Mouse (Mus musculus) lung, adult 2 months (tissue): ENCODE data around the gene Xlr4c. TPM values are rescaled to one million over a fixed set of nuclear protein-coding genes. Genes with fewer than 3 reads are reported as not detected.
"Not testable (repeated sequence)": the region's sequence is repeated elsewhere in the genome, so short reads cannot be mapped to it uniquely, and the experiment has no call there.

Experiments
- DNase-seq: peaks from one replicate; pipeline ENCODE4 v3.0.0; 2022
- H3K4me1 ChIP-seq: fragments of 200-500 bp; 2 replicates; pipeline ENCODE4 v1.6.1; 2011; ENCODE audit warnings: low read length; ENCODE audit not compliant: control insufficient read depth, insufficient read depth
- H3K4me3 ChIP-seq: fragments of 200-500 bp; replicated peaks from 2 replicates; pipeline ENCODE3; 2011; ENCODE audit warnings: low read depth, mild to moderate bottlenecking, control low read depth, low read length; ENCODE audit errors: extremely low read depth
- CTCF ChIP-seq: fragments of 200-500 bp; IDR thresholded peaks from 2 replicates; pipeline ENCODE4 v1.5.1; 2011; ENCODE audit warnings: mild to moderate bottlenecking, low read length, control low read depth; ENCODE audit not compliant: insufficient read depth
- POLR2A ChIP-seq: fragments of 200-500 bp; IDR thresholded peaks from 2 replicates; pipeline ENCODE4 v1.6.1; 2011; ENCODE audit warnings: low read depth, mild to moderate bottlenecking, control low read depth, low read length, borderline replicate concordance; ENCODE audit errors: extremely low read depth
- WGBS: fragments of 180-500 bp; shearing (Covaris S2); methylation state at CpG from one replicate; pipeline ENCODE4 v1.1.7; 2018; 5-methylcytosine and 5-hydroxymethylcytosine counted together
- polyA plus RNA-seq: library from polyadenylated mRNA; depleted of rRNA; stranded (reverse); fragments of >200 nt; gene quantifications from 2 replicates; pipeline ENCODE4 v1.2.3, GENCODE M21; 2012; rRNA removed

Xlr4c gene
- polyA plus RNA-seq: 0.08 and 0.79 TPM in 2 replicates

DNA sequence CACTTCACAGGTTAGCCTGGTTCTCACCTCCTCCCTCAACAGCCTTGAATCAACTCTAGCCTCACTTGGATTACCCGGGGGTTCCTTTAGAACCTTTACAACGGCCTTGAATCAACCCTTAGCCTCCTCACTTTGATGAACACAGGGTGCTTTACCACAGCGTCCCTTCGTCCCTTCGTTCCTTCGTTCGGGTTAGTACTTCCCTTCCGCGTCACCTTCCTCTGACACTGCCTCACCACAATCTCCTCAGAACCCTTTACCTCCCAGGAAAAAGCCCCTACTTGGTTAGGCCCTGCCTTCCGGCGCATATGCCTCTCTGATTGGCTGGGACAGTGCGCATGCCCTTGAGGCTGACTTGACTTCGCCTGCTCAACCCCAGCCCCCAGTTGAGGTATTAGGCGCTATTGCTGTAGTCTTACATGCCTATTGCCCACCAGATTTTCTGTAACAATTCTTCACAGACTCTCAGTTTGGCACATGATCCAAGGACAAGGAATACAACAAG lies at the start of gene Xlr4c:
TSS of gene Xlr4c (minus strand) at position 310 of the 505 bp plus-strand sequence.
- WGBS: 80% methylated on average over 14 of the region's 14 CpGs
- not testable (repeated sequence) for DNase-seq, H3K4me1 ChIP-seq, H3K4me3 ChIP-seq

DNA sequence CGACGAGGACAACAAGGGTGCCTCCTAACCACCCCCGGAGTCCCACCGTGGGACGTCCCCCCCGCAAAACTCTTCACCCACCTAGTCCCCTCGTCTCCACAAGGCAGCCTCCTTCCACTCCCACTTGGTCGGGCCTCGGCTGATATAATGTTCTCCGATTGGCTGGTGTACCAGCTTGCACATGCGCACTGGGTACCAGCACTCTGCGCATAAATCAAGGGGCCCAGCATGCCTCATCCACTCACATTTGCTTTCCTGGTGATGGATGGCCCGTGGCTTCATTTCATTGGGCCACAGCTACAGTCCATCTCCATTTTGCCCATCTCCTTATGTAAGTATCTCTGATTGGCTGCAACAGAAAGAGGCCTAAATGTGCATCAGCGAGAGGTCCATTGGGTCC lies 22.3 kb upstream of the Xlr4c start, which contains the start of gene Xlr3c:
TSS of gene Xlr3c (minus strand) at position 121 of the 400 bp plus-strand sequence.
- not testable (repeated sequence) for H3K4me1 ChIP-seq, H3K4me3 ChIP-seq
- WGBS: 84% methylated on average over 14 of the region's 14 CpGs

DNA sequence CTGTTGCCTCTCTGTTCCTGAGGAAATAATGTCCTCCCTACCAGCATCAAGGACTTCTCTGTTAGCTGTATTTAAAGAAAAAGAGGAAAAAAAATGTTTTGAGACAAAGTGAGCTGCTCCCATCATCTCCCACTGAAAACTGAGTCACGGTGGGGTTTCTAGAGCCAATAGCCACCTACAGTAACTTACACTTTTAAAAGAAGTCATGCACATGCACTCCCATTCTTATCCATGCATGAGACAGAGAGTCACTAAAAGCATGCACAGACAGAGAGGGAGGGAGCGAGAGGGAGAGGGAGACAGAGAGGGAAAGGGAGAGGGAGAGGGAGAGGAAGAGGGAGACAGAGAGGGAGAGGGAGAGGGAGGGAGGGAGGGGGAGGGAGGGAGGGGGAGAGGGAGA lies 19.5 kb upstream of the Xlr4c start:
- WGBS: 69% methylated on average over 1 of the region's 2 CpGs
- H3K4me1 ChIP-seq, H3K4me3 ChIP-seq, DNase-seq: not testable (repeated sequence)

More for the DNA sequence above, 22.3 kb upstream of the Xlr4c start, which contains the start of gene Xlr3c:
- DNase-seq: not testable (repeated sequence)

DNA sequence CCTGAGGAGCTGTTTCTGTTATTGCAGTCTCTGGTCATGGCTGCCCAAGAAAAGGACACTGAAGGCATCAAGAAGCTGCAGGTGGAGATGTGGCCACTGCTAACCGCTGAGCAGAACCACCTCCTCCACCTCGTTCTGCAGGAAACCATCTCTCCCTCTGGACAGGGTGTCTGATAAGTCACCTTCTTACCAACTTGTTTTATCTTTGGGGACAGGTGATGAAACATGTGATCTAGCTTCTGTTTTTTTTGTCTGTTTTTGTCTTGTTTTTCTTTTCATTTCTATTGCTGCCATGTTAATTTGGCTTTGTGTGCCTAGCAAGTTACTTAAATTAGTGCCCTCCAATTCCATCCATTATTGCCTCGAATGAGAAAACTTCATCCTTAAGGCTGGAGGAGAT lies 13.6 kb downstream of the Xlr4c start:
- TF ChIP-seq POLR2A (no peak), CTCF (no peak)
- H3K4me3 ChIP-seq: peak overlapping the region; percentile 93
- no peak for DNase-seq
- WGBS: 38% methylated on average over 3 of the region's 3 CpGs
- no peaks in the 10 kb centered on the region for H3K4me1 ChIP-seq

DNA sequence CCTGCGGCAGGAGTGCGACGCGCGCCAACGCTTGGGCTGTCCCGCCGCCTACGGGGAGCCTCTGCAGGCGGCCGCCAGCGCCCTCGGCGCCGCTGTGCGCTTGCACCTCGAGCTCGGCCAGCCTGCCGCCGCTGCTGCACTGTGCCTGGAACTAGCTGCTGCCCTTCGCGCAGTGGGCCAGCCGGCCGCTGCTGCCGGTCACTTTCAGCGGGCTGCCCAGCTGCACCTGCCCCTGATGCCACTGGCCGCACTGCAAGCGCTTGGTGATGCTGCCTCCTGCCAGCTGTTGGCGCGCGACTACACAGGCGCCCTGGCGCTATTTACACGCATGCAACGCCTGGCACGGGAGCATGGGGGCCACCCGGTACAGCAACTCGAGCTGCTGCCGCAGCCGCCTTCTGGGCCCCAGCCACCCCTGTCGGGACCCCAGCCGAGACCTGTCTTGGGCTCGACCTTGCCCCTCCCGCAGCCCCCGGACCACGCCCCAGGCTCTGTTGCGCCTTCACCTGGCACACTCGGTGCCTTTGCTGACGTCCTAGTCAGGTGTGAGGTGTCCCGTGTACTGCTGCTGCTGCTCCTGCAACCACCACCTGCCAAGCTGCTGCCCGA lies 14.2 kb downstream of the Xlr4c start:
- TF ChIP-seq CTCF (no peak), POLR2A (no peak)
- 23% methylated on average over 51 of the region's 51 CpGs for WGBS
- peak; percentile 56 for DNase-seq
- H3K4me3 ChIP-seq: peak overlapping the region; percentile 93
- no peaks in the 10 kb centered on the region for H3K4me1 ChIP-seq

DNA sequence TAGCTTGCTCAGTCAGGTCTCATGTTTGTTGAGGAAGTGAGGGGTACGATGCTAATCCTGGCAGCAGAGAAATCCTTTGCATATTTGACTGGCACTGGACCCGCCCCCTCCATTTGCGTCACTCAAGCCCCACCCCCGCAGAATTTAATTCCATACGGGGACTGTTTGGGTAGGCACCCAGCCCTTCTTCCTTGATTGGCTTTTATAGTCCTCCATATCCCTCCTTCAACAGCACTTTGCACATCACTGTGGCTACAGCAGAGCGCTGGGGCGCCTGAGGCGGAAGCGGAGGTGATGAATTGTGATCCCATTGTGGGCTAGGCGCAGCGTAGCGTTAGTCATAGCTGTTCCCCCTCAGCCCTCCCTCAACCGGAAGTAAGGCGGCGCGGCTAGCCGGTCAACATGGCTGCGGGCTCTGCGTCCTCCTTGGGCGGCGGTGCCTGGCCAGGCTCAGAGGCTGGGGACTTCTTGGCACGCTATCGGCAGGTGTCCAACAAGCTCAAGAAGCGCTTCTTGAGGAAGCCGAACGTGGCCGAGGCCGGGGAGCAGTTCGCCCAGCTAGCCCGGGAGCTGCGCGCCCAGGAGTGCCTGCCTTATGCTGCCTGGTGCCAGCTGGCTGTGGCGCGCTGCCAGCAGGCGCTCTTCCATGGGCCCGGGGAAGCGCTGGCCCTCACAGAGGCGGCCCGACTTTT lies 14.9 kb downstream of the Xlr4c start, which contains the start of gene F8a:
TSS of gene F8a (plus strand) at position 378 of the 692 bp plus-strand sequence.
- WGBS: 22% methylated on average over 39 of the region's 39 CpGs
- DNase-seq: peak; percentile 75

DNA sequence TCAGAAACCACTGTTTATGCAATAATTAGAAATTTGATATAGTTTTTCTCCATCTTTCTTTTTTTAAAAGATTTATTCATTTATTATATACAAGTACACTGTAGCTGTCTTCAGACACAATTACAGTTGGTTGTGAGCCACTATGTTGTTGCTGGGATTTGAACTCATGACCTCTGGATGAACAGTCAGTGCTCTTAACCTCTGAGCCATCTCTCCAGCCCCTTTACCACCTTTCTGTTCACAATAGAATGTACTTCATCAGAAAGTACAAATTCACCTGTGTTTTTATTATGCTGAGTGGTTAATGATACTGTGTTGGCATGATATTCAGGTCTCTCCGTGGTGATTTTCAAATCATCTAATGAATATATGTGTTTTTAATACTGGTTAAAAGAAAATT lies 17.6 kb downstream of the Xlr4c start:
- no peaks in the 10 kb centered on the region for H3K4me1 ChIP-seq
- TF ChIP-seq CTCF (no peak), POLR2A (no peak)
- WGBS: 36% methylated on average over 1 of the region's 1 CpGs
- no peak overlapping the region for H3K4me3 ChIP-seq
- no peak for DNase-seq

More for the DNA sequence above, 14.9 kb downstream of the Xlr4c start, which contains the start of gene F8a:
- Histone ChIP-seq H3K4me1 (no peaks in the 10 kb centered on the region), H3K4me3 (peak within 1 kb of the TSS; percentile 93)
- TF ChIP-seq CTCF (no peak), POLR2A (peak; percentile 88; the same call in 1 of the 2 replicates)

DNA sequence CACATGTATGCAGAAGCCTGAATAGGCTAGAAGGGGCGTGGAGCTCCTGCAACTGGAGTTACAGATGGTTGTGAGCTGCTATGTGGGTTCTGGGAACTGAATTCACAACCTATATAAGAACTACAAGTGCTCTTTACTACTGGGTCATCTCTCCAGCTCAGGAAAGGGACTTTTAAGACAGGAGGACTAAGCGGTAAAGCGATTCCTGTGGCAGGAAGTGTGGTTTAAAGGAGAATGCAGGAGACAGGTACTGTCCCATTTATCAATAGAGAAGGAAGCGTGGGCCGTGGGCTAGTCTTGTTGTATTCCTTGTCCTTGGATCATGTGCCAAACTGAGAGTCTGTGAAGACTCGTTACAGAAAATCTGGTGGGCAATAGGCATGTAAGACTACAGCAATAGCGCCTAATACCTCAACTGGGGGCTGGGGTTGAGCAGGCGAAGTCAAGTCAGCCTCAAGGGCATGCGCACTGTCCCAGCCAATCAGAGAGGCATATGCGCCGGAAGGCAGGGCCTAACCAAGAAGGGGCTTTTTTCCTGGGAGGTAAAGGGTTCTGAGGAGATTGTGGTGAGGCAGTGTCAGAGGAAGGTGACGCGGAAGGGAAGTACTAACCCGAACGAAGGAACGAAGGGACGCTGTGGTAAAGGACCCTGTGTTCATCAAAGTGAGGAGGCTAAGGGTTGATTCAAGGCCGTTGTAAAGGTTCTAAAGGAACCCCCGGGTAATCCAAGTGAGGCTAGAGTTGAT lies 28.9 kb downstream of the Xlr4c start, which contains the start of gene Xlr4b:
TSS of gene Xlr4b (plus strand) at position 515 of the 746 bp plus-strand sequence.
- H3K4me3 ChIP-seq, H3K4me1 ChIP-seq, DNase-seq: not testable (repeated sequence)
- WGBS: 67% methylated on average over 19 of the region's 19 CpGs

DNA sequence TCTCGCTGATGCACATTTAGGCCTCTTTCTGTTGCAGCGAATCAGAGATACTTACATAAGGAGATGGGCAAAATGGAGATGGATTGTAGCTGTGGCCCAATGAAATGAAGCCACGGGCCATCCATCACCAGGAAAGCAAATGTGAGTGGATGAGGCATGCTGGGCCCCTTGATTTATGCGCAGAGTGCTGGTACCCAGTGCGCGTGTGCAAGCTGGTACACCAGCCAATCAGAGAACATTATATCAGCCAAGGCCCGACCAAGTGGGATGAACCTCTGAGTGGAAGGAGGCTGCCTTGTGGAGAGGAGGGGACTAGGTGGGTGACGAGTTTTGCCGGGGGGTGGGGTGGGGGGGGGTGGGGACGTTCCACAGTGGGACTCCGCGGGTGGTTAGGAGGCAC lies 51.0 kb downstream of the Xlr4c start, which contains the start of gene Xlr3b:
TSS of gene Xlr3b (plus strand) at position 274 of the 400 bp plus-strand sequence.
- not testable (repeated sequence) for H3K4me1 ChIP-seq, H3K4me3 ChIP-seq
- WGBS: 72% methylated on average over 12 of the region's 12 CpGs
- DNase-seq: peak; percentile 2

Other genes with a start within 250 kb of the Xlr4c start
- gene Pnma5, start 206.0 kb downstream of the Xlr4c start, polyA plus RNA-seq: not detected in 2 replicates
- not detected in 2 replicates for gene Pnma3, start 178.3 kb downstream of the Xlr4c start, polyA plus RNA-seq
- gene Xlr4a, start 160.7 kb downstream of the Xlr4c start, polyA plus RNA-seq: 0.10 TPM in 1 of 2 replicates, not detected in the other
- 0.82 and 0.98 TPM in 2 replicates for gene Xlr3a, start 146.0 kb downstream of the Xlr4c start, polyA plus RNA-seq
- 0.65 and 0.71 TPM in 2 replicates for gene Gm14685, start 126.1 kb downstream of the Xlr4c start, polyA plus RNA-seq
- gene Xlr5b, start 94.3 kb downstream of the Xlr4c start, polyA plus RNA-seq: not detected in 2 replicates
- 0.09 TPM in 1 of 2 replicates, not detected in the other for gene DXBay18, start 93.7 kb downstream of the Xlr4c start, polyA plus RNA-seq
- gene Spin2d, start 66.1 kb downstream of the Xlr4c start, polyA plus RNA-seq: not detected in 2 replicates
- 0.54 and 2.7 TPM in 2 replicates for gene Xlr3b, start 50.9 kb downstream of the Xlr4c start, polyA plus RNA-seq
- gene Xlr4b, start 28.8 kb downstream of the Xlr4c start, polyA plus RNA-seq: 0.27 and 0.80 TPM in 2 replicates
- 11.7 and 15.1 TPM in 2 replicates for gene F8a, start 14.8 kb downstream of the Xlr4c start, polyA plus RNA-seq
- gene Xlr3c, start 22.3 kb upstream of the Xlr4c start, polyA plus RNA-seq: not detected in 2 replicates
- gene Xlr5a, start 49.8 kb upstream of the Xlr4c start, polyA plus RNA-seq: not detected in 2 replicates
- not detected in 2 replicates for gene Xlr5c, start 49.8 kb upstream of the Xlr4c start, polyA plus RNA-seq
- not detected in 2 replicates for gene Gm45015, start 93.7 kb upstream of the Xlr4c start, polyA plus RNA-seq
- 10.7 and 14.7 TPM in 2 replicates for gene Zfp275, start 99.5 kb upstream of the Xlr4c start, polyA plus RNA-seq
- 0.05 TPM in 1 of 2 replicates, not detected in the other for gene Gm18336, start 155.6 kb upstream of the Xlr4c start, polyA plus RNA-seq
- gene Zfp92, start 168.0 kb upstream of the Xlr4c start, polyA plus RNA-seq: 0.06 and 0.32 TPM in 2 replicates
- 1.1 and 115 TPM in 2 replicates for gene Trex2, start 192.2 kb upstream of the Xlr4c start, polyA plus RNA-seq
- gene Haus7, start 215.9 kb upstream of the Xlr4c start, polyA plus RNA-seq: 9.2 and 14.1 TPM in 2 replicates
- 656 and 780 TPM in 2 replicates for gene Bgn, start 240.5 kb upstream of the Xlr4c start, polyA plus RNA-seq